Mouse (Mus musculus): Measurements from ENCODE around the gene P4hb.

DNA sequence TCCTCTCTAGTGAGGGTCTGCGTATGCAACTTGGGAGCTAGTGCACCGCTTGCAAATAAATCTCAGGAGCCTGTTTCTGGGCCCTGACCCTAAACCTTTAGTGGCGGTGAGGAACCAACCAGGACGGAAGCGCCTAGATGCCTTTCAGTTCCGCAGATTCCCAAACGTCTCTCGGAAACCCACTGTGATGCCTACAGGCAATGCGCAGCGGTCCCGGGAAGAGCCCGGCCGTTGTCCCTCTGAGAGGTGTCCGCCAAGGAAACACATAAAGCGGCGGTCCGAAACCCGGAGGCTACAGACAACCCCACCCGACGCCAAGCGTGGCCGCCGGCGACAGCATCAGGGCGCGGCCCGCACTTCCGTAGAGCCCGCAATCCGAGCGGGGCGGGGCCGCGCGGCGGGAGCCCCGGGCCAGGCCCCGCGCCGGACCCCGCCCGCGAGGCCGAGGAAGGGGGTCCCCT lies 7.8 kb upstream of the P4hb start:
- TF ChIP-seq TAL1 (IDR thresholded peaks at IDR 0.05; ENCODE audit: low read length) (no peak), GATA1 (IDR thresholded peaks at IDR 0.05; ENCODE audit: low read length) (no peak)

All from erythroblast, embryonic 14.5 days (primary cell).